Mouse (Mus musculus) MEL (cell line): ENCODE results near the gene Znrf4. TPM values are rescaled to one million over a fixed set of nuclear protein-coding genes. Genes with fewer than 3 reads are reported as not detected.

Source experiments
- DNase-seq: peaks from one replicate; pipeline ENCODE4 v3.0.0; 2011; ENCODE audit warnings: low read depth, low spot score
- H3K27ac ChIP-seq: 2 replicates; pipeline ENCODE4 v1.5.1; 2012; ENCODE audit warnings: low read depth, mild to moderate bottlenecking, control low read depth, low read length, moderate library complexity; ENCODE audit not compliant: control insufficient read depth
- H3K27me3 ChIP-seq, 2 experiments: fragments of 150-350 bp in 1 of 2; sonication (generic) in 1 of 2; 2 replicates each; pipeline ENCODE4 v1.6.1; 2012; ENCODE audit warnings: low read length in 2 of 2, mild to moderate bottlenecking in 2 of 2, improper control_type of control experiment in 1 of 2, moderate library complexity in 1 of 2; ENCODE audit not compliant: insufficient read depth in 2 of 2, control insufficient read depth in 1 of 2
- H3K36me3 ChIP-seq, 2 experiments: 2 replicates each; pipeline ENCODE4 v1.6.1; 2012 to 2014; ENCODE audit warnings: low read length in 2 of 2, improper control_type of control experiment in 1 of 2, inconsistent platforms in 1 of 2, mild to moderate bottlenecking in 1 of 2; ENCODE audit not compliant: insufficient read depth in 2 of 2, control insufficient read depth in 1 of 2
- H3K4me1 ChIP-seq, 2 experiments: fragments of 150-350 bp in 1 of 2; sonication (generic) in 1 of 2; 2 replicates each; pipeline ENCODE4 v1.6.1; 2012; ENCODE audit warnings: low read length in 2 of 2, improper control_type of control experiment in 1 of 2, mild to moderate bottlenecking in 1 of 2; ENCODE audit not compliant: insufficient read depth in 2 of 2, control insufficient read depth in 1 of 2
- H3K4me3 ChIP-seq, 2 experiments: fragments of 150-350 bp in 1 of 2; sonication (generic) in 1 of 2; 2 replicates each; pipeline ENCODE4 v1.5.1; 2012; ENCODE audit warnings: low read depth in 2 of 2, low read length in 2 of 2, mild to moderate bottlenecking in 2 of 2, moderate library complexity in 2 of 2, control low read depth in 1 of 2, improper control_type of control experiment in 1 of 2; ENCODE audit not compliant: control insufficient read depth in 1 of 2, insufficient read depth in 1 of 2
- H3K79me2 ChIP-seq: 2 replicates; pipeline ENCODE4 v1.6.1; 2012; ENCODE audit warnings: mild to moderate bottlenecking, low read length, moderate library complexity; ENCODE audit not compliant: control insufficient read depth, poor library complexity, insufficient read depth
- H3K9ac ChIP-seq: 2 replicates; pipeline ENCODE4 v1.6.1; 2012; ENCODE audit warnings: low read depth, mild to moderate bottlenecking, control low read depth, low read length, moderate library complexity; ENCODE audit not compliant: control insufficient read depth, poor library complexity, severe bottlenecking
- H3K9me3 ChIP-seq: fragments of 150-350 bp; sonication (generic); replicated peaks from 2 replicates; pipeline ENCODE4 v1.6.1; 2012; ENCODE audit warnings: mild to moderate bottlenecking, low read length, improper control_type of control experiment, moderate library complexity; ENCODE audit not compliant: insufficient read depth
- CHD1 ChIP-seq: IDR thresholded peaks from 2 replicates; pipeline ENCODE4 v1.6.1; 2012; ENCODE audit warnings: low read depth, mild to moderate bottlenecking, inconsistent platforms, low read length, improper control_type of control experiment
- CTCF ChIP-seq, 3 experiments: IDR thresholded peaks in 2 of 3; conservative IDR thresholded peaks in 1 of 3; 2 replicates each; pipeline ENCODE4 v1.5.1; 2011 to 2012; ENCODE audit warnings: low read length in 3 of 3, low read depth in 2 of 3, mild to moderate bottlenecking in 2 of 3, improper control_type of control experiment in 1 of 3, inconsistent platforms in 1 of 3, mixed read lengths in 1 of 3, moderate library complexity in 1 of 3; ENCODE audit not compliant: control insufficient read depth in 1 of 3, insufficient read depth in 1 of 3, poor library complexity in 1 of 3, severe bottlenecking in 1 of 3
- E2F4 ChIP-seq: IDR thresholded peaks from 2 replicates; pipeline ENCODE4 v1.6.1; 2011; ENCODE audit warnings: low read depth, low read length, improper control_type of control experiment, borderline replicate concordance
- ELF1 ChIP-seq: IDR thresholded peaks from 2 replicates; pipeline ENCODE4 v1.6.1; 2014; ENCODE audit warnings: low read depth, mild to moderate bottlenecking, inconsistent platforms, low read length, improper control_type of control experiment, moderate library complexity
- EP300 ChIP-seq, 2 experiments: IDR thresholded peaks; 2 replicates each; pipeline ENCODE4 v1.6.1; 2011; ENCODE audit warnings: improper control_type of control experiment in 2 of 2, low read length in 2 of 2, low read depth in 1 of 2, mild to moderate bottlenecking in 1 of 2
- ETS1 ChIP-seq: IDR thresholded peaks from 2 replicates; pipeline ENCODE4 v1.6.1; 2012; ENCODE audit warnings: low read depth, mild to moderate bottlenecking, inconsistent platforms, low read length, improper control_type of control experiment, moderate library complexity
- GATA1 ChIP-seq: IDR thresholded peaks from 2 replicates; pipeline ENCODE4 v1.6.1; 2011; ENCODE audit warnings: low read depth, low read length, improper control_type of control experiment
- KAT2A ChIP-seq: conservative IDR thresholded peaks from 2 replicates; pipeline ENCODE4 v1.6.1; 2012; ENCODE audit warnings: low read depth, low read length, improper control_type of control experiment, inconsistent platforms
- MAZ ChIP-seq: IDR thresholded peaks from 2 replicates; pipeline ENCODE4 v1.6.1; 2012; ENCODE audit warnings: low read depth, mild to moderate bottlenecking, inconsistent platforms, low read length, improper control_type of control experiment
- MXI1 ChIP-seq: IDR thresholded peaks from 2 replicates; pipeline ENCODE4 v1.6.1; 2011; ENCODE audit warnings: mild to moderate bottlenecking, low read depth, low read length, improper control_type of control experiment
- NELFE ChIP-seq: IDR thresholded peaks from 2 replicates; pipeline ENCODE4 v1.6.1; 2011; ENCODE audit warnings: low read depth, low read length, improper control_type of control experiment
- NRF1 ChIP-seq: IDR thresholded peaks from 2 replicates; pipeline ENCODE4 v1.6.1; 2014; ENCODE audit warnings: low read depth, mild to moderate bottlenecking, inconsistent platforms, low read length, improper control_type of control experiment, moderate library complexity; ENCODE audit not compliant: poor library complexity, insufficient read depth, severe bottlenecking
- POLR2AphosphoS2 ChIP-seq: IDR thresholded peaks from 2 replicates; pipeline ENCODE4 v1.6.1; 2011; ENCODE audit warnings: low read length, improper control_type of control experiment
- RCOR1 ChIP-seq: IDR thresholded peaks from 2 replicates; pipeline ENCODE4 v1.6.1; 2012; ENCODE audit warnings: low read depth, mild to moderate bottlenecking, inconsistent platforms, low read length, improper control_type of control experiment
- SMC3 ChIP-seq: IDR thresholded peaks from 2 replicates; pipeline ENCODE4 v1.6.1; 2011; ENCODE audit warnings: low read depth, low read length, improper control_type of control experiment
- TBP ChIP-seq: IDR thresholded peaks from 2 replicates; pipeline ENCODE4 v1.8.0; 2011; ENCODE audit warnings: low read depth, low read length, improper control_type of control experiment
- UBTF ChIP-seq: IDR thresholded peaks from 2 replicates; pipeline ENCODE4 v1.6.1; 2012; ENCODE audit warnings: low read depth, mild to moderate bottlenecking, inconsistent platforms, low read length, improper control_type of control experiment, moderate library complexity, borderline replicate concordance; ENCODE audit not compliant: insufficient read depth
- USF2 ChIP-seq, 2 experiments: IDR thresholded peaks; 2 replicates each; pipeline ENCODE4 v1.6.1; 2011 to 2012; ENCODE audit warnings: improper control_type of control experiment in 2 of 2, low read length in 2 of 2, borderline replicate concordance in 1 of 2, inconsistent platforms in 1 of 2, low read depth in 1 of 2, mild to moderate bottlenecking in 1 of 2; ENCODE audit not compliant: insufficient read depth in 1 of 2
- ZMIZ1 ChIP-seq: IDR thresholded peaks from 2 replicates; pipeline ENCODE4 v1.6.1; 2012; ENCODE audit warnings: low read depth, mild to moderate bottlenecking, inconsistent platforms, low read length, improper control_type of control experiment, moderate library complexity
- polyA plus RNA-seq, 2 experiments: library from polyadenylated mRNA; stranded (reverse) in 1 of 2; unstranded in 1 of 2; fragments of >175 nt in 1 of 2; fragments of >200 nt in 1 of 2; gene quantifications; 2 replicates each; pipeline versions ENCODE4 v1.2.1 to v1.2.4; 2012; ENCODE audit warnings: low replicate concordance in 2 of 2, low read depth in 1 of 2; ENCODE audit not compliant: insufficient read length in 2 of 2, insufficient read depth in 1 of 2, missing spikeins in 1 of 2
- total RNA-seq: library from RNA; depleted of rRNA; stranded (reverse); fragments of 300-350 nt; gene quantifications from 2 replicates; pipeline ENCODE4 v1.2.3, GENCODE M21; 2012

Znrf4 gene
- total and polyA plus RNA-seq, 3 experiments = not detected

GRCm38 (mm10) chr17:56471136-56471535 lies 41.1 kb downstream of the Znrf4 start:
- DNase-seq = no peak
- H3K9me3 ChIP-seq = no peaks in the 10 kb centered on the region
- H3K4me1 ChIP-seq = peaks cover 5 to 22% of the 10 kb centered on the region in 2 experiments
- no peak overlapping the region for H3K9ac ChIP-seq
- no peak overlapping the region for H3K27ac ChIP-seq
- H3K36me3 ChIP-seq = peaks cover 2 to 4% of the 10 kb centered on the region in 2 experiments; a peak in 1 of 4 replicates
- TF ChIP-seq CHD1 = no peak
- TF ChIP-seq MXI1 = no peak
- no peaks in the 10 kb centered on the region for H3K27me3 ChIP-seq
- H3K79me2 ChIP-seq = peaks cover 60% of the 10 kb centered on the region
- H3K4me3 ChIP-seq = no peak overlapping the region

GRCm38 (mm10) chr17:56470571-56470970 lies 41.7 kb downstream of the Znrf4 start:
- H3K27ac ChIP-seq = no peak overlapping the region
- no peak overlapping the region for H3K4me3 ChIP-seq
- peaks cover 55% of the 10 kb centered on the region for H3K79me2 ChIP-seq
- no peak for DNase-seq
- no peaks in the 10 kb centered on the region for H3K9me3 ChIP-seq
- no peaks in the 10 kb centered on the region for H3K27me3 ChIP-seq
- H3K36me3 ChIP-seq = peaks cover 2 to 4% of the 10 kb centered on the region in 2 experiments; a peak in 1 of 4 replicates
- TF ChIP-seq NRF1 (no peak), EP300 (IDR thresholded peaks at IDR 0.05; ENCODE audit: low read depth in 1 of 2, low read length in 2 of 2) (no peak), TBP (no peak), POLR2AphosphoS2 (no peak), ELF1 (no peak), KAT2A (no peak), MAZ (no peak), GATA1 (no peak), CTCF (IDR thresholded peaks at IDR 0.05 in 2 of 3, conservative IDR thresholded peaks at IDR 0.05 in 1 of 3; ENCODE audit: control insufficient read depth in 1 of 3, insufficient read depth in 1 of 3, low read depth in 2 of 3, low read length in 3 of 3, poor library complexity in 1 of 3, severe bottlenecking in 1 of 3) (no peak), E2F4 (no peak), NELFE (no peak), ZMIZ1 (no peak), MXI1 (no peak), SMC3 (no peak), UBTF (no peak), ETS1 (no peak), USF2 (IDR thresholded peaks at IDR 0.05; ENCODE audit: borderline replicate concordance in 1 of 2, insufficient read depth in 1 of 2, low read depth in 1 of 2, low read length in 2 of 2) (no peak), RCOR1 (no peak)
- peaks cover 5 to 22% of the 10 kb centered on the region in 2 experiments for H3K4me1 ChIP-seq
- no peak overlapping the region for H3K9ac ChIP-seq
